Mouse (Mus musculus) E14TG2a.4 (cell line): Measurements from ENCODE around the gene Aff3.

Experiments used
- H3K27me3 ChIP-seq: 2 replicates; pipeline ENCODE4 v1.6.1; 2014; ENCODE audit warnings: low read length, control low read depth; ENCODE audit not compliant: insufficient read depth
- H3K36me3 ChIP-seq: 2 replicates; pipeline ENCODE4 v1.6.1; 2014; ENCODE audit warnings: low read length, control low read depth; ENCODE audit not compliant: insufficient read depth
- H3K4me1 ChIP-seq: replicated peaks from 2 replicates; pipeline ENCODE4 v1.6.1; 2014; ENCODE audit warnings: low read depth, low read length, control low read depth
- H3K4me3 ChIP-seq: replicated peaks from 2 replicates; pipeline ENCODE4 v1.5.1; 2014; ENCODE audit warnings: mild to moderate bottlenecking, low read length
- H3K9me3 ChIP-seq: 2 replicates; pipeline ENCODE4 v1.6.1; 2014; ENCODE audit warnings: low read length, control low read depth
- CTCF ChIP-seq: conservative IDR thresholded peaks from 2 replicates; pipeline ENCODE4 v1.5.1; 2014; ENCODE audit warnings: low read length
- NANOG ChIP-seq: IDR thresholded peaks from 2 replicates; pipeline ENCODE4 v1.6.1; 2014; ENCODE audit warnings: borderline replicate concordance, low read length, mixed read lengths
- POU5F1 ChIP-seq: IDR thresholded peaks from 2 replicates; pipeline ENCODE4 v1.6.1; 2014; ENCODE audit warnings: low read length, borderline replicate concordance

The Aff3 gene

GRCm38 (mm10) chr1:38562397-38563199, 102.2 kb downstream of the Aff3 start:
- TF ChIP-seq CTCF (no peak), NANOG (no peak), POU5F1 (no peak)
- Histone ChIP-seq H3K4me3 (no peak overlapping the region), H3K4me1 (peaks cover 6% of the 10 kb centered on the region), H3K36me3 (no peaks in the 10 kb centered on the region), H3K9me3 (no peaks in the 10 kb centered on the region), H3K27me3 (no peaks in the 10 kb centered on the region)

- Histone ChIP-seq H3K4me3 (no peak overlapping the region), H3K27me3 (no peaks in the 10 kb centered on the region)
- no peak for TF ChIP-seq POU5F1
- TF ChIP-seq NANOG = no peak
- no peak for TF ChIP-seq CTCF
Measured at GRCm38 (mm10) chr1:38561331-38561730, 103.4 kb downstream of the Aff3 start.

GRCm38 (mm10) chr1:38560666-38561065, 104.1 kb downstream of the Aff3 start:
- no peak overlapping the region for H3K4me3 ChIP-seq
- TF ChIP-seq CTCF (no peak), NANOG (no peak), POU5F1 (no peak)
- H3K4me1 ChIP-seq = peaks cover 6% of the 10 kb centered on the region
- H3K36me3 ChIP-seq = no peaks in the 10 kb centered on the region
- no peaks in the 10 kb centered on the region for H3K27me3 ChIP-seq
- H3K9me3 ChIP-seq = no peaks in the 10 kb centered on the region

More at GRCm38 (mm10) chr1:38561331-38561730, 103.4 kb downstream of the Aff3 start:
- no peaks in the 10 kb centered on the region for H3K36me3 ChIP-seq
- H3K4me1 ChIP-seq = peaks cover 6% of the 10 kb centered on the region
- H3K9me3 ChIP-seq = no peaks in the 10 kb centered on the region

- no peak for TF ChIP-seq POU5F1
- no peak for TF ChIP-seq NANOG
- TF ChIP-seq CTCF = no peak
- Histone ChIP-seq H3K36me3 (no peaks in the 10 kb centered on the region), H3K4me3 (no peak overlapping the region), H3K4me1 (peaks cover 3% of the 10 kb centered on the region), H3K27me3 (no peaks in the 10 kb centered on the region), H3K9me3 (no peaks in the 10 kb centered on the region)
Measured at GRCm38 (mm10) chr1:38557615-38558014, 107.1 kb downstream of the Aff3 start.

GRCm38 (mm10) chr1:38554546-38554945, 110.2 kb downstream of the Aff3 start:
- Histone ChIP-seq H3K36me3 (no peaks in the 10 kb centered on the region), H3K9me3 (no peaks in the 10 kb centered on the region), H3K4me3 (no peak overlapping the region), H3K4me1 (no peaks in the 10 kb centered on the region), H3K27me3 (no peaks in the 10 kb centered on the region)
- TF ChIP-seq CTCF = no peak
- TF ChIP-seq POU5F1 = no peak
- no peak for TF ChIP-seq NANOG

GRCm38 (mm10) chr1:38553090-38553489, 111.7 kb downstream of the Aff3 start:
- Histone ChIP-seq H3K9me3 (no peaks in the 10 kb centered on the region), H3K27me3 (no peaks in the 10 kb centered on the region), H3K4me3 (no peak overlapping the region), H3K36me3 (no peaks in the 10 kb centered on the region), H3K4me1 (no peaks in the 10 kb centered on the region)
- no peak for TF ChIP-seq CTCF
- no peak for TF ChIP-seq POU5F1
- TF ChIP-seq NANOG = no peak

GRCm38 (mm10) chr1:38550579-38550978, 114.2 kb downstream of the Aff3 start:
- H3K27me3 ChIP-seq = no peaks in the 10 kb centered on the region

GRCm38 (mm10) chr1:38548671-38549661, 115.8 kb downstream of the Aff3 start:
- Histone ChIP-seq H3K27me3 (no peaks in the 10 kb centered on the region), H3K4me1 (no peaks in the 10 kb centered on the region), H3K9me3 (no peaks in the 10 kb centered on the region), H3K36me3 (no peaks in the 10 kb centered on the region), H3K4me3 (no peak overlapping the region)
- TF ChIP-seq NANOG (no peak), POU5F1 (no peak), CTCF (no peak)

More at GRCm38 (mm10) chr1:38550579-38550978, 114.2 kb downstream of the Aff3 start:
- Histone ChIP-seq H3K4me1 (no peaks in the 10 kb centered on the region), H3K4me3 (no peak overlapping the region), H3K36me3 (no peaks in the 10 kb centered on the region), H3K9me3 (no peaks in the 10 kb centered on the region)
- no peak for TF ChIP-seq CTCF
- no peak for TF ChIP-seq POU5F1
- TF ChIP-seq NANOG = no peak

GRCm38 (mm10) chr1:38547685-38548084, 117.1 kb downstream of the Aff3 start:
- Histone ChIP-seq H3K4me3 (no peak overlapping the region), H3K36me3 (no peaks in the 10 kb centered on the region), H3K9me3 (no peaks in the 10 kb centered on the region), H3K4me1 (no peaks in the 10 kb centered on the region), H3K27me3 (no peaks in the 10 kb centered on the region)
- TF ChIP-seq POU5F1 = no peak
- TF ChIP-seq CTCF = no peak
- no peak for TF ChIP-seq NANOG
